Comparison of ENCODE assay signal across 8 mouse cellular contexts in genomic region chr17:26530590-26531081, GRCm38 (mm10). TPM values are rescaled to one million over a fixed set of nuclear protein-coding genes. Genes with fewer than 3 reads are reported as not detected.
DNase-seq lines count a peak whose midpoint lies in the region; ATAC-seq lines count a peak whose summit lies in the region.

No protein-coding gene starts in this region.

- H3K9me3 ChIP-seq in intestine, embryonic 15.5 days, result no peaks in the 10 kb centered on the region
- no peaks in the 10 kb centered on the region for H3K9me3 ChIP-seq in intestine, embryonic 16.5 days (ENCODE audit: control insufficient read depth, low read length)
- H3K9me3 ChIP-seq in heart, embryonic 15.5 days (replicated peaks), result no peaks in the 10 kb centered on the region

- H3K4me2 ChIP-seq in intestine, embryonic 15.5 days (replicated peaks), result no peak overlapping the region
- no peak overlapping the region for H3K4me2 ChIP-seq in intestine, embryonic 16.5 days (ENCODE audit: low read depth, low read length)
- H3K4me2 ChIP-seq in heart, embryonic 15.5 days, result no peak overlapping the region

- peaks cover 10% of the 10 kb centered on the region; the same call in 1 of the 2 replicates for H3K4me1 ChIP-seq in intestine, embryonic 15.5 days (replicated peaks)
- peaks cover 4% of the 10 kb centered on the region for H3K4me1 ChIP-seq in intestine, embryonic 16.5 days (ENCODE audit: control insufficient read depth, insufficient read depth, low read length)
- peaks cover 28% of the 10 kb centered on the region for H3K4me1 ChIP-seq in brown adipose tissue, adult 24 weeks (ENCODE audit: control insufficient read depth, insufficient read depth, insufficient read length, low read length)
- peaks cover 43% of the 10 kb centered on the region for H3K4me1 ChIP-seq in heart, embryonic 15.5 days (replicated peaks)

- DNase-seq in lung, postnatal 4 days, result peak; percentile 49 to 71
- DNase-seq in thymus, postnatal 10 days (ENCODE audit: low spot score in 2 of 2), result no peak
- no peak for DNase-seq in frontal cortex, postnatal 14 days (ENCODE audit: low spot score in 2 of 2)
- no peak for DNase-seq in layer of hippocampus, adult 18-20 months (ENCODE audit: low spot score in 2 of 2)

- 0 out of 2 replicates have a peak overlapping the region, but pooled peaks have one; percentile 40 for H3K27ac ChIP-seq in intestine, embryonic 15.5 days
- H3K27ac ChIP-seq in intestine, embryonic 16.5 days (ENCODE audit: low read length), result no peak overlapping the region
- peak overlapping the region; percentile 86 for H3K27ac ChIP-seq in brown adipose tissue, adult 24 weeks (replicated peaks; ENCODE audit: low read depth, low read length)
- peak overlapping the region; percentile 73 for H3K27ac ChIP-seq in heart, embryonic 15.5 days

- no peak overlapping the region for H3K9ac ChIP-seq in intestine, embryonic 15.5 days
- H3K9ac ChIP-seq in intestine, embryonic 16.5 days (ENCODE audit: low read depth, low read length), result no peak overlapping the region
- H3K9ac ChIP-seq in heart, embryonic 15.5 days, result no peak overlapping the region

- 39% methylated on average over 3 of the region's 3 CpGs for WGBS in intestine, embryonic 15.5 days
- WGBS in intestine, embryonic 16.5 days, result 47% methylated on average over 3 of the region's 3 CpGs
- 20% methylated on average over 3 of the region's 3 CpGs for WGBS in heart, embryonic 15.5 days

- no peaks in the 10 kb centered on the region for H3K36me3 ChIP-seq in intestine, embryonic 15.5 days
- no peaks in the 10 kb centered on the region for H3K36me3 ChIP-seq in intestine, embryonic 16.5 days (ENCODE audit: control insufficient read depth, insufficient read depth, low read length)
- no peaks in the 10 kb centered on the region for H3K36me3 ChIP-seq in heart, embryonic 15.5 days

- H3K27me3 ChIP-seq in intestine, embryonic 15.5 days (replicated peaks), result no peaks in the 10 kb centered on the region
- H3K27me3 ChIP-seq in intestine, embryonic 16.5 days (replicated peaks; ENCODE audit: control insufficient read depth, insufficient read depth, low read length), result no peaks in the 10 kb centered on the region
- H3K27me3 ChIP-seq in heart, embryonic 15.5 days, result no peaks in the 10 kb centered on the region

- no peak overlapping the region for H3K4me3 ChIP-seq in intestine, embryonic 15.5 days (replicated peaks)
- H3K4me3 ChIP-seq in intestine, embryonic 16.5 days (ENCODE audit: low read length), result no peak overlapping the region
- no peak overlapping the region for H3K4me3 ChIP-seq in brown adipose tissue, adult 24 weeks (ENCODE audit: insufficient read depth, low read depth, low read length)
- no peak overlapping the region for H3K4me3 ChIP-seq in heart, embryonic 15.5 days

- peak; percentile 41 for ATAC-seq in intestine, embryonic 15.5 days
- no peak; the same call in 1 of the 2 replicates for ATAC-seq in intestine, embryonic 16.5 days
- peak; percentile 67 for ATAC-seq in heart, embryonic 15.5 days (replicated peaks; ENCODE audit: insufficient number of reproducible peaks, insufficient read depth, low FRiP score, low read depth)

RNA-seq across cellular contexts. Expression of gene Ergic1, which starts 30.7 kb away (rescaled TPM):
- polyA plus RNA-seq in intestine, embryonic 15.5 days (2015; fragmentation: Nextera tagmentation; extraction: Ambion mirVana), result 97.0 and 100 TPM in 2 replicates
- 88.6 and 91.2 TPM in 2 replicates for polyA plus RNA-seq in intestine, embryonic 16.5 days (2015; fragmentation: Nextera tagmentation; extraction: Ambion mirVana)
- 124 and 179 TPM in 2 replicates for polyA plus RNA-seq in brown adipose tissue, adult 24 weeks (2012; ENCODE audit: insufficient read depth, insufficient read length, missing spikeins)
- 75.0 and 92.0 TPM in 2 replicates for polyA plus RNA-seq in heart, embryonic 15.5 days (2015; fragmentation: Nextera tagmentation; extraction: Ambion mirVana)
- total RNA-seq in layer of hippocampus, adult 18-20 months (2021), result 100 to 1,000 TPM; 120 to 129 TPM

RNA-seq across cellular contexts. Expression of gene Dusp1, which starts 31.3 kb away (rescaled TPM):
- polyA plus RNA-seq in intestine, embryonic 15.5 days (2015; fragmentation: Nextera tagmentation; extraction: Ambion mirVana), result 14.3 and 15.1 TPM in 2 replicates
- polyA plus RNA-seq in intestine, embryonic 16.5 days (2015; fragmentation: Nextera tagmentation; extraction: Ambion mirVana), result 12.2 and 14.4 TPM in 2 replicates
- 44.4 and 326 TPM in 2 replicates for polyA plus RNA-seq in brown adipose tissue, adult 24 weeks (2012; ENCODE audit: insufficient read depth, insufficient read length, missing spikeins)
- 30.8 and 38.1 TPM in 2 replicates for polyA plus RNA-seq in heart, embryonic 15.5 days (2015; fragmentation: Nextera tagmentation; extraction: Ambion mirVana)
- total RNA-seq in layer of hippocampus, adult 18-20 months (2021), result 10 to 100 TPM; 24.8 to 28.2 TPM

Comparison
In these comparisons a context has a peak if more than half of its experiments do, and no peak if none do; other contexts are left out.
1. DNase-seq: peak in lung, postnatal 4 days (2 of 2); none in thymus, postnatal 10 days (0 of 2), frontal cortex, postnatal 14 days (0 of 2) and layer of hippocampus, adult 18-20 months (0 of 2).